Mouse (Mus musculus) heart, adult 9 months (tissue): Measurements from ENCODE around the gene Tesk1.

Source experiments
- DNase-seq, 2 experiments: peaks; one replicate each; pipeline ENCODE4 v3.0.0; 2022; ENCODE audit warnings: low spot score in 2 of 2

The Tesk1 gene

GRCm38 (mm10) chr4:43492821-43493185 lies 51.1 kb downstream of the Tesk1 start, which contains the start of gene Ccdc107:
Gene Ccdc107 (plus strand): TSS chr4:43492900.
- peak; percentile 95 to 97 for DNase-seq

GRCm38 (mm10) chr4:43493186-43493845 lies 51.6 kb downstream of the Tesk1 start:
- peak; percentile 97 to 98 for DNase-seq

GRCm38 (mm10) chr4:43493846-43494240 lies 52.1 kb downstream of the Tesk1 start:
- DNase-seq, result no peak

- no peak for DNase-seq
These were observed 54.8 kb downstream of the Tesk1 start for GRCm38 (mm10) chr4:43496587-43496986.

GRCm38 (mm10) chr4:43497405-43497804 lies 55.7 kb downstream of the Tesk1 start:
- no peak for DNase-seq
